Mouse (Mus musculus): ENCODE data around the gene Lactb.

DNA sequence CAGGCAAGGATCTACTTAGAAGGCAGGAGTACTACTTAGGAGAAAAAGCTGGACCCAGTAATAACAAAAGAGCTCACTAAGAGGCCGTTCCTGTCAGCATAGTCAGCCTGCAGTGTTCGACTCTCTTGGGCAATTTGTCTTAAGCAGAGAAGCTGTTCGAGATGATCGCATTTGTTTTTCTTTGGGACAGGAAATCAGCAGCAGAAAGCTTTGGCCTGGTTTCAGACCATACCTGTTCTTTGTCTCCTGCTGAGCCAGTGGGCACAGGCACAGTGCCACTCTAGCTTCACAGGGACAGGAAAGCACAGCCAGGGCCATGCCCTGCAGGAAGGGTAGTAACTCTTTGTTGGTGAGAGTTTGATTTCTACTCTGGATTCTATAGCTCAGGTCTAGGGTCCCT is 31.1 kb upstream of the Lactb start:
- TF ChIP-seq CTCF (IDR thresholded peaks at IDR 0.05; ENCODE audit: low read depth, low read length) (no peak), GATA2 (IDR thresholded peaks at IDR 0.05; ENCODE audit: borderline replicate concordance, low read depth, low read length) (no peak), POLR2AphosphoS5 (IDR thresholded peaks at IDR 0.05; ENCODE audit: insufficient replicate concordance, low read depth, low read length) (no peak), GATA1 (IDR thresholded peaks at IDR 0.05; ENCODE audit: borderline replicate concordance, low read length) (no peak)

All from G1E (cell line).